Mouse (Mus musculus) ZHBTc4 (cell line): Measurements from ENCODE around the gene Tcp11l1.

ENCODE experiments used
- DNase-seq: peaks from one replicate; pipeline ENCODE4 v3.0.0-alpha.2; 2011; ENCODE audit warnings: low read depth, low spot score

The Tcp11l1 gene

DNA sequence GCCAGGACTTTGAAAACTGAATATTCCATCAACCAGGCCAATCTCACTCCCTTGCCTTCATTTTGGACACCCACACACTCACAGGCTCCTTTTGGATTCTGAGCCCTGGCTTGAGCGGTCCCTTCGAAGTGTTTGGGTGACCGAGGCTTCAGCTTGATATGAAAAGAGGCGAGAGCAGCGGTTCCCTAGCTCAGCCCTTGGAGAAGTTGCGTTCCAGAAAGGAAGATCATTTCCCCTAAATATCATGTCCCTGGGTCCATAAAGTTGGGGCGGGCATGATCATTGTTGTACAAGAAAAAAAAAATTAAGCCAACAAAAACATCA, 479 bp upstream of the Tcp11l1 start:
- DNase-seq: no peak

DNA sequence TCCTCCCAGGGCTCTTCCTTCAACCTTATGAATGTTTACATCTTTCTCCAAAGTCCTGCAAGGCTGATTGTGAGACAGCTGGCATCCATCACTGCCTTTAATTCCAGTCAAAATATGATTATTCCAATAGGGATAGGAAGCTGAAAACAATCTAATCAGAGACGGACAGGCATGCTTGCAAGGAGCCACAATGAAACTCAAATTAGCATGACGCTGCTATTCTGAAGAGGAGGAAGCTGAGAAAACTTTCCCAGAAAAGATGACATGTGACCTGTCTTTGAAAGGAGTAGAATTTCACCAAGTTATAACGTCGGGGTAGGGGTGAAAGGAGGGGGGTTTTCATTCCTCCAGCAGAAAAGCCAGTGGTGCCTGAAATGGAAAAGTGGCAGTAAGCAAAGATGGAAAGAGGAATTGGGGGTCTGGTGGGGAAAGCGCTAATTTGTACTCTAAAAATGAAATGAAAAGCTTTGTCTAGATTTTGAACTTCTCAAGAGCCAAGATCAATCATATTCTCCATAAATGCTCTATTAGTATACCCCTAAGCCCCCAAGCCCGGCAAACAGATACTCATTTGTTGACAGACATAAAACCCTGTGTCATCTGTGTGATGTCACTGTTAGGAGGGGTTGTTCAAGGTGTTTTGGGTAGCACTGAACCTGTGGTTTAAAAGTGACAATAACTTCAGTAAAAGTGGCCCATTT, 1.1 kb downstream of the Tcp11l1 start:
- DNase-seq: no peak

DNA sequence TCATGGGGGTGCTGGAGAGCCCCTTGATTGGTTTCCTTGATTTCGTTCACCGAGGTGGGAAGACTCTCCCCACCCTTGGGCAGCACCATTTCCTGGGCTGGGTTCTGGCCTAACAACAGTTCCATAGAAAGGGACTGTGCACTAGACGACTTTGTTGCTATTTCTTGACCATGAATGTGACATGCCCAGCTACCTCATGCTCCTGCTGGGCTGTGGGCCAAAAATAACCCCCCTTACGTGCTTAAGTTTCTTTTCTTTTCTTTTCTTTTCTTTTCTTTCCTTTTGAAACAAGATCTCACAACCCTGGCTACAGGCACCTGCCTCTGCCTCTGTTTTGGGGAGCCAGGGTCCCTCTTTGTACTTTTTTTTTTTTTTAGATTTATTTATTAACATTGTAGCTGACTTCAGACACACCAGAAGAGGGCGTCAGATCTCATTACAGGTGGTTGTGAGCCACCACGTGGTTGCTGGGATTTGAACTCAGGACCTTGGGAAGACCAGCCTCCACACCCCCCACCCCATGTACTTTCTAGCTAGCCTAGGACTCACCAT, 2.1 kb downstream of the Tcp11l1 start:
- DNase-seq: no peak

DNA sequence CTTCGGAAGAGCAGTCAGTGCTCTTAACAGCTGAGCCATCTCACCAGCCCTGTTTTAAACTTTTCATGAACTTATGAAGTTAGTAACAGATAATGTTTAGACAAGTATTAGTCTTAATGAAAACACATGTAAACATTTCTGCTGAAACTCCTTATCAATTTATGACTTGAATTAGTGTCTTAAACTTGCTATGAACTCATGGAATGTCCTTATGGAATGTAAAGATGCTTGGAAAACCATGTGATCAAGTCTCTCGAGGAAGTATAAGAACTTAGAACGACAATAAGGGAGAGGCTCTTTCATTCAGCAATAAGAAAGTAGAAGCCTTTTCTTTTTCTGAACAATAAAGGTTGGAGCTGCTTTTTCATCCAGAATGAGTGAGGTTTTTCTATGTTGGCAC, 7.6 kb downstream of the Tcp11l1 start:
- DNase-seq: no peak

DNA sequence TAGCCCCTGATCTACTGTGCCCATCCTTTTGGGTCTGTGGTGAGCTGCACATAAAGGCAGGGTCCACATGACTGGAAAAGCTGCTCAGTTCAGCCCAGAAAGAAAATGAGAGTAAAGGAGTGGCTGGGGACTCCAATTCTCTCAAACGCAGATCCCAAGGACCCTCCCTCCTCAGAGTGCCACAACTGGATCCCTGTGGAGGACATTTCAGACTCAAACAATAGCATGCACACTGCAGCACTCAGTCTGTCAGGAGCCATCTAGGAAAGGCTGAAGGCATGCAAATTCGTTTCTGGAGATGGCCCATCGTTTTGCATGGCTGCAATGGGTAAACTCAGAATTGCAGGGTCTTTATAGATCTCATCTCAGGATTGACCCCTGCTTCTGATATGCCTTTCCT, 8.8 kb downstream of the Tcp11l1 start:
- peak; percentile 49 for DNase-seq

DNA sequence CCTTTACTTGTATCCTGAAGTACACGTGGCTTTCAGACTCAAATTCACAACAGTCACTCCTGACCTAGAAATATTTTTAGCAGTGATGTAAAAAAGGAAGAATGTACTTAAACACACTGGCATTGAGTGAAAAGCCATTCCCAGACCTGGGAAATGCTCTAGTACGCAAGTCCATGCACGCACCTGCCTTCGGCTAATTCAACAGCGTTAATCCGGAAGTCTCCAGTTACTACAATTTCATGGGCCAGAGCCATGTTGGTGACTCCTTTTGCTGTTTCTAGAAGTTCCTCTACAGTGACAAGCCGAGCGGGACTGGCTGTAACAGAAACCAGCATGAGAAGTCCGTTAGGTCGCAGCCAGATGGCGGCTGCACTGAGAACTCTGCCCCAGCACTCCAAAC, 12.3 kb downstream of the Tcp11l1 start:
- DNase-seq: no peak

DNA sequence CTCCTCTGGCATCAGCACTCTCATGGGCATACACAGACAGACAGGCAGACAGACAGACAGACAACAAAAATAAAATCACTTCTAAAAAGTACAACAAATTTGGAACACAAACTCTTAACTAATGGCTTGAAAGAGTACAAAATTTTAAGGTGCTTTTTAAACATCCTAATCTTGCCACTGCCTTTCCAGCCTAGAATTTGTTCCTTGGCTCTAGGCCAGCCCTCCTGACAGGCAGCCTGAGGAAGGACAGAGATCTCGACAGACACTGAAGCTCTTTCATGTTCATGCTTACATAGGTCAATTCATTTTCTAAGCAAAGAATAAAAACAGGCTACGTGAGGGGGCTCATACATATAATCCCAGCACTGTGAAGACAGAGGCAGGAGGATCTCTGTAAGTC, 19.4 kb downstream of the Tcp11l1 start:
- DNase-seq: no peak

DNA sequence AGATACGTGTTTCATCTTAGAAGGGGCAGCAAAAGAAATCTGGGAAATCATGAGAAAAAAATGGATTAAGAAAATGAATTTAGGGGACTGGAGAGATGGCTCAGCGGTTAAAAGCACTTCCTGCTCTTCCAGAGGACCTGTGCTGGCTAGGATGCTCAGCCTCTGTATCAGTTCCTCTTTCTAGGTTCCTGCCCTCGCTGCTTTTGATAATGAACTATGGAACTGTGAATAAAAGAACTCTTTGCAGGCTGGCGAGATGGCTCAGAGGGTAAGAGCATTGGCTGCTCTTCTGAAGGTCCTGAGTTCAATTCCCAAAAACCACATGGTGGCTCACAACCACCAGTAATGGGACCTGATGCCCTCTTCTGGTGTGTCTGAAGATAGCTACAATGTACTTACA, 21.2 kb downstream of the Tcp11l1 start:
- no peak for DNase-seq

DNA sequence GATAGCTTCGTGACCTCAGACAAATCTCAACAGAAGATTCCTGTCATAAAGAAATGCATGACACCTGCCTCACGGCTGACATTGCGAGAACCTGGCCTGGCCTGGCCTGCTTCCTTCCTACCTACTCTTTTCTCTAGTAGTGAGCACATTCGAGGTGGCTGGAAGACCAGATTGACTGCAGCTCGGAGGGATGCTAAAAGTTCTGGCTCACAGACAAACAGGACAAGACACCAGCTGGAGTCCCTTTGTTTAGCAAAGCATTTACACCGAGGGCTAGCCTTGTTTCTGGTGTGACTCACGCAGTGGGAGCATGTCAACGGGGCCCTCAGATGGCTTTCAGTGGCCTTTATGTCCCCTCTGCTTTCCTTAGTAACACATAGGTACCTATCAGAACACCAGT, 23.2 kb downstream of the Tcp11l1 start:
- no peak for DNase-seq

DNA sequence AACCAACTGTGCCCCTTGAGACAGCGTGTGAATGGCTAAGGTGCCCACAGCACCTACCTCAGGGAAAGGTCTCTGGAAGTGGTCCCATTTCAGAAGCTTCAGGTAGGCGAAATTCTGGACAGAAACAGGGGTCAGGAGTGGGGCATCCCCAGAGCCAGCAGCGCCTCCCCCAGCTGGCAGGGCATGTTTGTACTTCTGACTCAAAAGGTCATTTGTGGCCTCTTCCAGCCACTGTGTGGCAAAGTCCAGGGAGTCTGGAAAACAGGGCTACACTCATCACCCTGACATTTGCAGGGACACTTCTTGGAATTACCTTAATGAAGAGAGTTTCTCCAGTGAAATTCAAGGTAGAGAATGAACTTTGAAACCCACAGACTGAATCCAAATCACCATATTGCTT, 23.6 kb downstream of the Tcp11l1 start:
- no peak for DNase-seq

DNA sequence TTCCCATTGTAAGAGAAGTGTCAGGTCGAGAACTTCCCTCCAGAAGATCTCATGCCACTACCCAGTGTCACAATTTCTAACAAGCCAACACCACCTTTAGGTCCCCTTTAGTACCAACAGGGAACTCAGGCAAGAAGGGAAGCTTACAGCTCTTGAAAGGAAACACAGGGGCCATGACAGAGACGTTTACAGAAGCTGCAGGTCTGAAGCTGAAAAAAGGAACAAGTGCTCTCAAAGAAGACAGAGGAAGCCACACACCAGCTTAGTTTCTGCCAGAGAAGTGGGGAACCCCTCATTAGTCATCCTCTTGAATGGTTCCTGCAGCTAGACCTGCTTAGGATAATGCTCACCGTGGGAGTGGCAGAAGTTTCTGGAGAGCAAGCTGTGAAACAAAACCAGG, 24.7 kb downstream of the Tcp11l1 start:
- no peak for DNase-seq

DNA sequence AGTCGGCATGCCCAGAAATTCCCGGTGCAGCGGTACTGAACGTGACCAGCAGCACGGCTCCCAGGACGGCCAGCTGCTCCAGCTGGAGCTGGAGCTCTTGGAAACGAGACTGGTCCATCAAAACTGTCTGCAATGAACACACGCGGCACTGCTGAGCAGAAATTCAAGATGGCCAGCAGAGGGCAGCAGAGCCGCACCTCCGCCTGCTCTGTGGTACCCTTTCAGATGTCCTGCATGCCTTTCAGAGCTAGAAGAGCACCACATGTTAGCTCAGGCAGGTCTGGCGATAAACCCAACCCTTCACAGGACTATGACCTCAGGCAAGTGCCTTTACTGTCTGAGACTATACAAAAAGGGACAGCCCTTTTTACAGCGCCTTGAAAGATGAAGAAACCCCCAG, 26.6 kb downstream of the Tcp11l1 start:
- peak; percentile 92 for DNase-seq

DNA sequence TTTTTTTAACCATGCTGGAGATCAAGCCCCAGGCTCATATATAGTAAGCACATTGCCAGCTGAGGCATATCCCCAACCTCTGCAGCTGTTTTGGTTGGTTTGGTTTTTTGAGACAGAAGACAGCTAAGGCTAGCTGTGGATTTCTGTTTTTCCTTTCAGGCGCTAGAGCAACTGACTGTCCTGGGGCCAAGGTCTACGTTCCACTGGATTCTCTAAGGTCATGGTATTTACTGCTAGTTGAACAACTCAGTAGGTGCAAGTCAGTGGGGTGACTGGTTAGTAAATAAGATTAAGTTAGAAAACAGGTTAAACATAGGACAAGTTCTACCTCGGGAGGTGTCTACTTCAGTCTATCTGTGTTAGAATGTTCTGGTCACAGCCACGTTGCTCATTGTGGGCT, 27.2 kb downstream of the Tcp11l1 start:
- no peak for DNase-seq

DNA sequence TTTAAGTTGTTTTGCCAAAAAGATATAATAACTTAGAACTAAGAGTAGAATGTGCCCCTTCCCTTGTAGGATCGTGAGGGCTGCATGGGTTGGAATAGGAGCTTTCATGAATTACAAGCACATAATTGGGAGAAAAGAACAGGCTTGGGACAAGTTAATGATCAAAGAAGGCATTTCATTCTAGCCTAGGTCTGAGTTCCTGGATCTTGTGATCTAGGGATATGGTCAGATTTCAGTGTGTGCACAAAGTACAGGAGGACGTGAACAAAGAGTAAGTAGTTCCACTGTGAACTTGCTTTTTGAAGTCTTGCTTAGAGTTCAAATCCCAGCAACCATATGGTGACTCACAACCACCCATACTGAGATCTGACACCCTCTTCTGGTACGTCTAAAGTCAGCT, 34.6 kb downstream of the Tcp11l1 start:
- no peak for DNase-seq

DNA sequence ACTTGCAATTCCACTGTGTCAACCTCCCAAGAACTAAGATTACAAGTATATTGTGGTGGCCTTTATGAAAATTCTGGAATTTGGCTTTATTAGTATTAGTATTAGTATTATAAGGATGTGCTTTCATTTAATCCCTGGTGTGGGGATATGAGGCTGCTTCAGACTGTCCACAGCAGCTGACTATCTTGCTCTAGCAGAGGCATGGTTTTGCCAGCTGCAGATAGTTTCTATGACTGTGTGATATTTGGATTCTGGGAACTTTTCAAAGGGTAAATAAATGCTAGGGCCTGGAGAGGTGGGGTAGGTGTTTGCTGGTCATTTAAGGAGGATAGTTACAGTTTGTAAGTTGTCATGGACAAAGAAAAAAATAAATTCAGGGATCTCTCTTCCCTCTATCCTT, 40.2 kb downstream of the Tcp11l1 start:
- DNase-seq: no peak

DNA sequence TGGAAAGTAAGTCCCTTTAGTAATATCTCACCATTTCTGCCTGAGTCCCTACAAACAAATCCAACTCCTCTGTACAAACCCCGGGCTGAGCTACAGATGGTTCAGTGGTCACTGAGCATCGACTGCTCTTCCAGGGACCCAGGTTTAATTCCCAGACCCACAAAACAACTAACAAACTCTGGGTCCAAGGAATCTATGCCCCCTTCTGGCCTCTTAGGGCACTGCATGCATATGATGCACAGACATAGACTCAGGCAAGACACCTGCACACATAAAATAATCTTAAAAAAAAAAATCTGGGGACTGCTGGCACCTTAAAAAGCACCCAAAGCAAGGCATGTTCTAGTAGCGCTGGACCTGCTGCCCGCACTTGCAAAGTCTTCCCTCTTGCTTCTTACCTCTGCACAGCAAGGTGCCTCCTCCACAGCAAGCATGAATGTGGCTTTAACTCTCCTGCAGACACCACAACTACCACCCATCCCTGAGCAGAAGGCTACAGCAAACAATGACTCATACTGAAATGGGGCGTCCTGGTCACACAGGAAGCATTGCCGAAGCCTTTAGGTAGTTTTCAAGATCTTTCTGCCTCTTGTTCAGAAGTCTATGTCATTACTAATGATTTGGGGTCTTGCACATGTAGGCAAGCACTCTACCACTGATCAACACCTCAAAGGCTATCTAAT, 42.7 kb downstream of the Tcp11l1 start:
- DNase-seq: peak; percentile 64

DNA sequence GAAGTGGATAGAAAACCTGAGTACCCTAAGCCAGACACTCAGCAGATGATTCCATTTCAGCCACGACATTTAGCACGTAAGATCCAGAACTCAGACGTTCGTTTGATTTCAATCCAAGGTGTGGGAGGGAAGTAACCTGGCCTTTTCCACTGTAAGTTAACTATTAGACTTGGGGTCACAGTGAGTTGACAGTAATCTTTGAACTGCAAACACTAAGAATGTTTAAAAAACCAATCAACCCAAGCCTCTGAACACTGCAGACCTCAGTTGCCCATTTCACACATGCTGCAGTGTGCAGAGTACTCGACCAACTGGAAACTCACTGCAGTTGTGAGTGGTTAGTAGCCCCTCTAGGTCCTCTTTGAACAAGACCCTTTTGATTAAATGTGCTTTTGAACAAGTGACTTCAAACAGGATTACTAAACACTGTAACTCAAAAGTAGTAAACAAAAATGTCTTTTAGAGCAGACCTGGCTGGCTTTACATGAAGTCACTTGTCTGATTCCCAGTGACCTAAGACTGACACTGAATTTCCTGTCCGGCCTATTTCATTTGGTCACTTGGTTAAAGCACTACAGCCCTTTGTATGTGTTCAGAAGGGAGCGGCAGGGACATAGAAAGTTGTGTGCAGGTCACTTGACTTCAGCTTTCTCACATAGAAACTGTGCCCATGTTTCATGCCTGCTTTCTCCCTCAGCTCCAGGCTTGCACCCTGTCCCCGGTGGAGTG, 48.4 kb downstream of the Tcp11l1 start:
- no peak for DNase-seq

DNA sequence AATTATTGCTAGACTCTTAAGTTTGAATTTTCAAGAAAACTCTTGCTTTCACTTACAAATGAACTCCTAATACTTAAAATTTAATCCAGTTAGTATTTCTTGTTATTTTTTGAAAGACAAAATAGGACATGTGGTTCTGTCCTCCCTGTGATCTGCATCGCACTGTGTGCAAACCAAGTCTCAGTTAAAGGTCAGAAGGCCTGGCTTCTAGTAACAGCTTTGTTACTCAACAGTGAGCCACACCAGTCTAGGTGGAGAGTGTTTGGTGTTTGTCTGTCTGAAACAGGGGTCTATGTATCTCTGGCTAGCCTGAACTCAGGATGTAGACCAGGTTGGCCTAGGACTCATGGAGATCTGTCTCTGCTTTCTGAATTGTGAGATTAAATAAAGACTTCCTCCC, 53.3 kb downstream of the Tcp11l1 start:
- no peak for DNase-seq

DNA sequence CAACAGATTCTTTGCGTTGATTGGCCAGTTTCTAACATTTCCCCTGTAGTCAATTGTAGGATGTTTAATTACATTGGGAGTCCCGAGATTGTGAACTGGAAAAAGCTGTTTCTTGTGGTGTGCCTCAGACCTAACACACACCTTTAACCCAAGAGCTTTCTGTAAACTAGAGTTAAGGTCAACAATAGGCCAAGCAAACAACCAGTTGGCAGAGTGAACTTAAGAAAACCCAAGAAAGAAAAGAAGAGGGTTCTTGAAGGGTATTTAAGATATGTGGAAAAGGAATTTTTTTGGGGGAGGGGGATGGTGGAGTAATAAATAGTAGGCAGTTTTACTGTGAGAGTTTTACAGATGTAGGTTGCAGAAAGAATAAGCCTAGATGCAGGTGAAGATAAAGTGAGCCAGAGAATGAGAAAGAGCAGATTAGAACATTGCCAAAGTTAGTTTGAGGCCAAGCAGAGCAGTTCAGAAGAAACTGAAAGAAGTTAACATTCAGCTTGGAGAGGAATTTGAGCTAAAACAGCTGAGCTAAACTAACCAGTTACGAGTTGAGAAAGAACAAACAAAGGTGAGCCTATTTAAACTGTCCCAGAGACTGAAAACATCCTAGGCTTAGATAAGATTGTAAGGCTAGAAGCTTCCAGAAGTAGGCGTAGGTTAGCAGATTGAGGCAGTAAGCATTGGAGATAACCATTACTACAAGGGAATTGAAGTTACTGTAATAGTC, 95.8 kb downstream of the Tcp11l1 start:
- DNase-seq: no peak

DNA sequence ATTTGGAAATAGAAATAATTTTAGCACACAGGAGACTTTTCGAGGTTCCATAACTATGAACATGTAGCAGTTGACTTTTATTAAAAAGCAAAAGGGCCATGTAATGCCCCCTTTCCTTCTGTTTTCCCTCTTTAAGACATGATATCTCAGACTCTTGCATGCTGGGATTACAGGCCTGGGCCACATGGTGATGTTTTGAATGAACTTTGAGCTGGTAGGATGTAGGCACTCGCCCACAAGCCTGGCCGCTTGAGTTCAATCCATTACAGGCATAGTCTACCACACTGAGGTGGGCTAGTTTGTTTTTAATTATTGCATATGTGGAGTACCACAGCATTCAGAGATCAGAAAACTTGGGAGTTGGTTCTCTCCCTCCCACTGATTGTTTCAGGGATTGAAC, 97.2 kb downstream of the Tcp11l1 start:
- no peak for DNase-seq
